Mouse (Mus musculus): ENCODE data around the gene Rftn2. TPM values are rescaled to one million over a fixed set of nuclear protein-coding genes. Genes with fewer than 3 reads are reported as not detected.

The Rftn2 gene
- 10 to 100 TPM; 32.0 to 33.8 TPM for total RNA-seq (2021)

- no peak for DNase-seq (ENCODE audit: extremely low spot score in 1 of 2, low spot score in 1 of 2)
These were observed at the start of gene Rftn2 for GRCm38 (mm10) chr1:55226011-55226857. Gene Rftn2, minus strand, starts transcription at chr1:55226782.

GRCm38 (mm10) chr1:55265447-55265846 lies 38.9 kb upstream of the Rftn2 start:
- no peak for DNase-seq (ENCODE audit: extremely low spot score in 1 of 2, low spot score in 1 of 2)

- DNase-seq (ENCODE audit: extremely low spot score in 1 of 2, low spot score in 1 of 2), result no peak
These were observed 37.8 kb upstream of the Rftn2 start for GRCm38 (mm10) chr1:55264385-55264784.

- no peak for DNase-seq (ENCODE audit: extremely low spot score in 1 of 2, low spot score in 1 of 2)
These were observed 19.8 kb upstream of the Rftn2 start for GRCm38 (mm10) chr1:55246374-55246773.

GRCm38 (mm10) chr1:55239237-55239636 lies 12.7 kb upstream of the Rftn2 start:
- no peak for DNase-seq (ENCODE audit: extremely low spot score in 1 of 2, low spot score in 1 of 2)

- no peak for DNase-seq (ENCODE audit: extremely low spot score in 1 of 2, low spot score in 1 of 2)
These were observed 11.9 kb upstream of the Rftn2 start for GRCm38 (mm10) chr1:55238496-55238895.

GRCm38 (mm10) chr1:55237643-55238161 lies 11.1 kb upstream of the Rftn2 start:
- no peak for DNase-seq (ENCODE audit: extremely low spot score in 1 of 2, low spot score in 1 of 2)

- DNase-seq (ENCODE audit: extremely low spot score in 1 of 2, low spot score in 1 of 2), result peak; percentile 90 to 92
These were observed 10.5 kb upstream of the Rftn2 start, which contains the start of gene Mars2 for GRCm38 (mm10) chr1:55236890-55237642. Gene Mars2, plus strand, starts transcription at chr1:55237177.

GRCm38 (mm10) chr1:55236487-55236886 lies 9.9 kb upstream of the Rftn2 start:
- no peak for DNase-seq (ENCODE audit: extremely low spot score in 1 of 2, low spot score in 1 of 2)

GRCm38 (mm10) chr1:55234910-55235520 lies 8.4 kb upstream of the Rftn2 start:
- no peak for DNase-seq (ENCODE audit: extremely low spot score in 1 of 2, low spot score in 1 of 2)

GRCm38 (mm10) chr1:55228256-55228884 lies 1.8 kb upstream of the Rftn2 start:
- no peak for DNase-seq (ENCODE audit: extremely low spot score in 1 of 2, low spot score in 1 of 2)

GRCm38 (mm10) chr1:55227376-55227775 lies 794 bp upstream of the Rftn2 start:
- DNase-seq (ENCODE audit: extremely low spot score in 1 of 2, low spot score in 1 of 2), result no peak

GRCm38 (mm10) chr1:55225398-55225797 lies 1.2 kb downstream of the Rftn2 start:
- DNase-seq (ENCODE audit: extremely low spot score in 1 of 2, low spot score in 1 of 2), result no peak

- peak; percentile 19 to 23 for DNase-seq (ENCODE audit: extremely low spot score in 1 of 2, low spot score in 1 of 2)
These were observed 2.5 kb downstream of the Rftn2 start for GRCm38 (mm10) chr1:55224111-55224510.

GRCm38 (mm10) chr1:55223026-55223425 lies 3.6 kb downstream of the Rftn2 start:
- DNase-seq (ENCODE audit: extremely low spot score in 1 of 2, low spot score in 1 of 2), result no peak

- DNase-seq (ENCODE audit: extremely low spot score in 1 of 2, low spot score in 1 of 2), result peak in 1 of 2 experiments; percentile 21
These were observed 5.2 kb downstream of the Rftn2 start for GRCm38 (mm10) chr1:55221352-55221751.

- DNase-seq (ENCODE audit: extremely low spot score in 1 of 2, low spot score in 1 of 2), result no peak
These were observed 9.4 kb downstream of the Rftn2 start for GRCm38 (mm10) chr1:55217191-55217590.

GRCm38 (mm10) chr1:55215185-55215813 lies 11.3 kb downstream of the Rftn2 start:
- DNase-seq (ENCODE audit: extremely low spot score in 1 of 2, low spot score in 1 of 2), result no peak

GRCm38 (mm10) chr1:55213936-55214335 lies 12.6 kb downstream of the Rftn2 start:
- DNase-seq (ENCODE audit: extremely low spot score in 1 of 2, low spot score in 1 of 2), result no peak

- DNase-seq (ENCODE audit: extremely low spot score in 1 of 2, low spot score in 1 of 2), result no peak
These were observed 13.1 kb downstream of the Rftn2 start for GRCm38 (mm10) chr1:55213475-55213874.

Measured in layer of hippocampus, postnatal 25 days (tissue).